Mouse (Mus musculus) granulocyte monocyte progenitor cell, adult 5-6 weeks (primary cell): Measurements from ENCODE around the gene Olfr961. TPM values are rescaled to one million over a fixed set of nuclear protein-coding genes. Genes with fewer than 3 reads are reported as not detected.

Experiments used
- ATAC-seq: replicated peaks from 2 replicates; pipeline ENCODE4 v1.8.0; 2016; ENCODE audit warnings: mild to moderate bottlenecking, moderate TSS enrichment, inconsistent platforms; ENCODE audit not compliant: poor library complexity, severe bottlenecking
- total RNA-seq, 2 experiments: library from RNA; stranded (forward) in 1 of 2; stranded (reverse) in 1 of 2; fragments of 200-712, 200-1000 nt in 1 of 2; fragments of >200 nt in 1 of 2; fragmentation: Nextera tagmentation in 1 of 2; gene quantifications; 2 replicates each; pipeline ENCODE4 v1.2.3; 2014 to 2017

Gene Olfr961
- not detected in 2 replicates for total RNA-seq (2014; fragmentation: Nextera tagmentation)
- total RNA-seq (2017): not detected in 2 replicates

- ATAC-seq: no peak
These were observed at the start of gene Olfr961 for GRCm38 (mm10) chr9:39644785-39645184. TSS of gene Olfr961 (plus strand) at chr9:39645085.

GRCm38 (mm10) chr9:39602536-39603332 is 42.2 kb upstream of the Olfr961 start:
- no peak for ATAC-seq

- 0 out of 2 replicates have a peak, but pooled peaks have one; percentile 35 for ATAC-seq
These were observed 41.5 kb upstream of the Olfr961 start for GRCm38 (mm10) chr9:39603333-39603845.

- ATAC-seq: no peak
These were observed 40.9 kb upstream of the Olfr961 start, which contains the start of gene AW551984 for GRCm38 (mm10) chr9:39603999-39604453. TSS of gene AW551984 (minus strand) at chr9:39604403.

GRCm38 (mm10) chr9:39608497-39608896 is 36.4 kb upstream of the Olfr961 start:
- ATAC-seq: no peak

GRCm38 (mm10) chr9:39610355-39610754 is 34.5 kb upstream of the Olfr961 start, which contains the start of gene Olfr148:
TSS of gene Olfr148 (plus strand) at chr9:39610655.
- ATAC-seq: no peak

- no peak for ATAC-seq
These were observed 32.9 kb upstream of the Olfr961 start for GRCm38 (mm10) chr9:39611953-39612352.

GRCm38 (mm10) chr9:39621073-39621472 is 23.8 kb upstream of the Olfr961 start, which contains the start of gene Olfr960:
TSS of gene Olfr960 (plus strand) at chr9:39621373.
- no peak for ATAC-seq

GRCm38 (mm10) chr9:39623783-39624182 is 21.1 kb upstream of the Olfr961 start:
- peak; percentile 56; the same call in 1 of the 2 replicates for ATAC-seq

- ATAC-seq: no peak
These were observed 20.2 kb upstream of the Olfr961 start for GRCm38 (mm10) chr9:39624711-39625110.

- ATAC-seq: peak; percentile 93
These were observed 15.8 kb upstream of the Olfr961 start for GRCm38 (mm10) chr9:39629069-39629468.

- no peak for ATAC-seq
These were observed 10.8 kb upstream of the Olfr961 start for GRCm38 (mm10) chr9:39633913-39634594.

GRCm38 (mm10) chr9:39647382-39647781 is 2.5 kb downstream of the Olfr961 start:
- ATAC-seq: peak; percentile 48; the same call in 1 of the 2 replicates

GRCm38 (mm10) chr9:39654756-39655396 is 10.0 kb downstream of the Olfr961 start:
- no peak for ATAC-seq

GRCm38 (mm10) chr9:39666905-39667304 is 22.0 kb downstream of the Olfr961 start, which contains the start of gene Olfr963:
TSS of gene Olfr963 (plus strand) at chr9:39667205.
- no peak for ATAC-seq

- peak; percentile 58; the same call in 1 of the 2 replicates for ATAC-seq
These were observed 24.8 kb downstream of the Olfr961 start for GRCm38 (mm10) chr9:39669723-39670122.

GRCm38 (mm10) chr9:39674820-39675219 is 29.9 kb downstream of the Olfr961 start:
- peak; percentile 91 for ATAC-seq

- ATAC-seq: peak; percentile 72
These were observed 33.7 kb downstream of the Olfr961 start for GRCm38 (mm10) chr9:39678557-39678956.

GRCm38 (mm10) chr9:39679280-39679679 is 34.4 kb downstream of the Olfr961 start:
- peak; percentile 66 for ATAC-seq
